Mouse (Mus musculus) MEL (cell line): ENCODE data around the gene Slamf7. TPM values are rescaled to one million over a fixed set of nuclear protein-coding genes. Genes with fewer than 3 reads are reported as not detected.
A peak's percentile ranks its signal among the peaks of the same experiment; 100 is the strongest.

ENCODE experiments used
- DNase-seq: peaks from one replicate; pipeline ENCODE4 v3.0.0; 2011; ENCODE audit warnings: low read depth, low spot score
- H3K27ac ChIP-seq: 2 replicates; pipeline ENCODE4 v1.5.1; 2012; ENCODE audit warnings: low read depth, mild to moderate bottlenecking, control low read depth, low read length, moderate library complexity; ENCODE audit not compliant: control insufficient read depth
- H3K27me3 ChIP-seq, 2 experiments: fragments of 150-350 bp in 1 of 2; sonication (generic) in 1 of 2; 2 replicates each; pipeline ENCODE4 v1.6.1; 2012; ENCODE audit warnings: low read length in 2 of 2, mild to moderate bottlenecking in 2 of 2, improper control_type of control experiment in 1 of 2, moderate library complexity in 1 of 2; ENCODE audit not compliant: insufficient read depth in 2 of 2, control insufficient read depth in 1 of 2
- H3K36me3 ChIP-seq, 2 experiments: 2 replicates each; pipeline ENCODE4 v1.6.1; 2012 to 2014; ENCODE audit warnings: low read length in 2 of 2, improper control_type of control experiment in 1 of 2, inconsistent platforms in 1 of 2, mild to moderate bottlenecking in 1 of 2; ENCODE audit not compliant: insufficient read depth in 2 of 2, control insufficient read depth in 1 of 2
- H3K4me1 ChIP-seq, 2 experiments: fragments of 150-350 bp in 1 of 2; sonication (generic) in 1 of 2; 2 replicates each; pipeline ENCODE4 v1.6.1; 2012; ENCODE audit warnings: low read length in 2 of 2, improper control_type of control experiment in 1 of 2, mild to moderate bottlenecking in 1 of 2; ENCODE audit not compliant: insufficient read depth in 2 of 2, control insufficient read depth in 1 of 2
- H3K4me3 ChIP-seq, 2 experiments: fragments of 150-350 bp in 1 of 2; sonication (generic) in 1 of 2; 2 replicates each; pipeline ENCODE4 v1.5.1; 2012; ENCODE audit warnings: low read depth in 2 of 2, low read length in 2 of 2, mild to moderate bottlenecking in 2 of 2, moderate library complexity in 2 of 2, control low read depth in 1 of 2, improper control_type of control experiment in 1 of 2; ENCODE audit not compliant: control insufficient read depth in 1 of 2, insufficient read depth in 1 of 2
- H3K79me2 ChIP-seq: 2 replicates; pipeline ENCODE4 v1.6.1; 2012; ENCODE audit warnings: mild to moderate bottlenecking, low read length, moderate library complexity; ENCODE audit not compliant: control insufficient read depth, poor library complexity, insufficient read depth
- H3K9ac ChIP-seq: 2 replicates; pipeline ENCODE4 v1.6.1; 2012; ENCODE audit warnings: low read depth, mild to moderate bottlenecking, control low read depth, low read length, moderate library complexity; ENCODE audit not compliant: control insufficient read depth, poor library complexity, severe bottlenecking
- H3K9me3 ChIP-seq: fragments of 150-350 bp; sonication (generic); replicated peaks from 2 replicates; pipeline ENCODE4 v1.6.1; 2012; ENCODE audit warnings: mild to moderate bottlenecking, low read length, improper control_type of control experiment, moderate library complexity; ENCODE audit not compliant: insufficient read depth
- CHD1 ChIP-seq: IDR thresholded peaks from 2 replicates; pipeline ENCODE4 v1.6.1; 2012; ENCODE audit warnings: low read depth, mild to moderate bottlenecking, inconsistent platforms, low read length, improper control_type of control experiment
- ETS1 ChIP-seq: IDR thresholded peaks from 2 replicates; pipeline ENCODE4 v1.6.1; 2012; ENCODE audit warnings: low read depth, mild to moderate bottlenecking, inconsistent platforms, low read length, improper control_type of control experiment, moderate library complexity
- GATA1 ChIP-seq: IDR thresholded peaks from 2 replicates; pipeline ENCODE4 v1.6.1; 2011; ENCODE audit warnings: low read depth, low read length, improper control_type of control experiment
- HCFC1 ChIP-seq: IDR thresholded peaks from 2 replicates; pipeline ENCODE4 v1.6.1; 2012; ENCODE audit warnings: low read depth, mild to moderate bottlenecking, inconsistent platforms, low read length, improper control_type of control experiment, moderate library complexity
- JUND ChIP-seq: IDR thresholded peaks from 2 replicates; pipeline ENCODE4 v1.6.1; 2011; ENCODE audit warnings: low read depth, mild to moderate bottlenecking, improper control_type of control experiment, low read length
- MAFK ChIP-seq: IDR thresholded peaks from 2 replicates; pipeline ENCODE4 v1.6.1; 2011; ENCODE audit warnings: low read depth, mild to moderate bottlenecking, low read length, improper control_type of control experiment, borderline replicate concordance
- MAX ChIP-seq: IDR thresholded peaks from 2 replicates; pipeline ENCODE4 v1.6.1; 2011; ENCODE audit warnings: low read length, improper control_type of control experiment
- MYB ChIP-seq: IDR thresholded peaks from 2 replicates; pipeline ENCODE4 v1.6.1; 2011; ENCODE audit warnings: mild to moderate bottlenecking, low read depth, low read length, improper control_type of control experiment
- MYC ChIP-seq: IDR thresholded peaks from 2 replicates; pipeline ENCODE4 v1.6.1; 2011; ENCODE audit warnings: low read depth, mild to moderate bottlenecking, low read length, improper control_type of control experiment, moderate library complexity
- NELFE ChIP-seq: IDR thresholded peaks from 2 replicates; pipeline ENCODE4 v1.6.1; 2011; ENCODE audit warnings: low read depth, low read length, improper control_type of control experiment
- NRF1 ChIP-seq: IDR thresholded peaks from 2 replicates; pipeline ENCODE4 v1.6.1; 2014; ENCODE audit warnings: low read depth, mild to moderate bottlenecking, inconsistent platforms, low read length, improper control_type of control experiment, moderate library complexity; ENCODE audit not compliant: poor library complexity, insufficient read depth, severe bottlenecking
- POLR2AphosphoS2 ChIP-seq: IDR thresholded peaks from 2 replicates; pipeline ENCODE4 v1.6.1; 2011; ENCODE audit warnings: low read length, improper control_type of control experiment
- SMC3 ChIP-seq: IDR thresholded peaks from 2 replicates; pipeline ENCODE4 v1.6.1; 2011; ENCODE audit warnings: low read depth, low read length, improper control_type of control experiment
- TCF12 ChIP-seq: IDR thresholded peaks from 2 replicates; pipeline ENCODE4 v1.6.1; 2014; ENCODE audit warnings: low read depth, mild to moderate bottlenecking, inconsistent platforms, low read length, improper control_type of control experiment, moderate library complexity
- UBTF ChIP-seq: IDR thresholded peaks from 2 replicates; pipeline ENCODE4 v1.6.1; 2012; ENCODE audit warnings: low read depth, mild to moderate bottlenecking, inconsistent platforms, low read length, improper control_type of control experiment, moderate library complexity, borderline replicate concordance; ENCODE audit not compliant: insufficient read depth
- USF1 ChIP-seq: IDR thresholded peaks from 2 replicates; pipeline ENCODE4 v1.6.1; 2014; ENCODE audit warnings: low read depth, mild to moderate bottlenecking, inconsistent platforms, low read length, improper control_type of control experiment, moderate library complexity
- USF2 ChIP-seq, 2 experiments: IDR thresholded peaks; 2 replicates each; pipeline ENCODE4 v1.6.1; 2011 to 2012; ENCODE audit warnings: improper control_type of control experiment in 2 of 2, low read length in 2 of 2, borderline replicate concordance in 1 of 2, inconsistent platforms in 1 of 2, low read depth in 1 of 2, mild to moderate bottlenecking in 1 of 2; ENCODE audit not compliant: insufficient read depth in 1 of 2
- ZC3H11A ChIP-seq: IDR thresholded peaks from 2 replicates; pipeline ENCODE4 v1.6.1; 2012; ENCODE audit warnings: low read depth, mild to moderate bottlenecking, inconsistent platforms, low read length, improper control_type of control experiment
- ZKSCAN1 ChIP-seq: IDR thresholded peaks from 2 replicates; pipeline ENCODE4 v1.6.1; 2012; ENCODE audit warnings: low read depth, mild to moderate bottlenecking, inconsistent platforms, low read length, improper control_type of control experiment, moderate library complexity
- ZMIZ1 ChIP-seq: IDR thresholded peaks from 2 replicates; pipeline ENCODE4 v1.6.1; 2012; ENCODE audit warnings: low read depth, mild to moderate bottlenecking, inconsistent platforms, low read length, improper control_type of control experiment, moderate library complexity
- ZNF384 ChIP-seq: IDR thresholded peaks from 2 replicates; pipeline ENCODE4 v1.6.1; 2012; ENCODE audit warnings: low read depth, mild to moderate bottlenecking, inconsistent platforms, low read length, improper control_type of control experiment
- polyA plus RNA-seq, 2 experiments: library from polyadenylated mRNA; stranded (reverse) in 1 of 2; unstranded in 1 of 2; fragments of >175 nt in 1 of 2; fragments of >200 nt in 1 of 2; gene quantifications; 2 replicates each; pipeline versions ENCODE4 v1.2.1 to v1.2.4; 2012; ENCODE audit warnings: low replicate concordance in 2 of 2, low read depth in 1 of 2; ENCODE audit not compliant: insufficient read length in 2 of 2, insufficient read depth in 1 of 2, missing spikeins in 1 of 2
- total RNA-seq: library from RNA; depleted of rRNA; stranded (reverse); fragments of 300-350 nt; gene quantifications from 2 replicates; pipeline ENCODE4 v1.2.3, GENCODE M21; 2012

Slamf7 gene
- total and polyA plus RNA-seq, 3 experiments = not detected

DNA sequence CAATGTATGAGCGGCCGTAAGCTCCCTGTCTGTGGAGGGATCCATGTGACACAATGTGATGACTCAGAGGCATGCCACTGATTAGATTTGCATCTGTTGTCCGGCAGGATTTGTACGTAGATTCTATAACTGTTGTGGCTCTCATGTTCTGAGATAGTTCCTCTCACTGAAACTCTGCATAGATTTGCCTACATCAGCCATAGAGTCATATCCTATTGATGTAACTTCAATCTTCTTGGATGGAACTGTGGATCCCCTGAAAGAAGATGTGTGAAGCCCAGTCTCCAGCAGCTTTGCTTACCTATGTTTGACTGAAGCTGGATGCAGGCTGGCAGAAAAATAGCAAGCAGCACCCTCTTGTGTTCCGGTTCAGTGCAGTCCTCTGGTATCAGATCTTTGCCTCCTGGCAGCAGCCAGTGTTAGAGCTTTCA is 5.7 kb upstream of the Slamf7 start (continued):
- TF ChIP-seq NELFE = no peak
- 0 out of 2 replicates have a peak, but pooled peaks have one; percentile 30 for TF ChIP-seq MAX
- peak; percentile 68 for TF ChIP-seq ETS1
- no peak for TF ChIP-seq ZMIZ1
- no peak for TF ChIP-seq NRF1
- TF ChIP-seq MYC = no peak
- no peak for TF ChIP-seq HCFC1
- TF ChIP-seq ZC3H11A = no peak
- no peak; the same call in 1 of the 2 replicates for TF ChIP-seq SMC3
- TF ChIP-seq GATA1 = peak; percentile 71
- peak; percentile 48 for TF ChIP-seq USF1
- peak; percentile 65; the same call in 1 of the 2 replicates for TF ChIP-seq JUND
- TF ChIP-seq ZNF384 = no peak
- TF ChIP-seq USF2 (IDR thresholded peaks at IDR 0.05; ENCODE audit: borderline replicate concordance in 1 of 2, insufficient read depth in 1 of 2, low read depth in 1 of 2, low read length in 2 of 2) = no peak
- TF ChIP-seq POLR2AphosphoS2 = no peak
- TF ChIP-seq UBTF = no peak

DNA sequence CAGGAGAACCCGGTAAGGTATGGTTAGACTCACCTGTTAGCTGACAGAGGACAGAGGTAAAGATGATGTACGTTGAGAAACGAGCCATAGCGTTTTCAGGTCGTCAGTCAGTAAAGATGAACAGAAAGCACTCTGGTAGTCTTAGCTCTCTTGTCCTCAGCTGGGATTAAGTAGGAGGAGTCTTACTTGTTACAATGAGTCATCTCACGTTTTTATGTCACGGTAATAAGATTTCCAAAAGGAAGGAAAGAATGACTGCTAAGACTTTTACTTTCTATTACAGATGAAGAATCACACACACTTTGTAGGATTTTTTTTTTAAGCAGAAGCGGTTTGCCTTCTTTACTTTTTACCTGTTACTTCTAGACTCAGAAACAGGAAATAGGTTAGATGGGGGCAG is 4.0 kb downstream of the Slamf7 start:
- H3K27ac ChIP-seq = no peak overlapping the region
- TF ChIP-seq USF2 (IDR thresholded peaks at IDR 0.05; ENCODE audit: borderline replicate concordance in 1 of 2, insufficient read depth in 1 of 2, low read depth in 1 of 2, low read length in 2 of 2) (no peak), GATA1 (no peak), CHD1 (no peak), MYC (no peak), NELFE (no peak), ETS1 (no peak), ZKSCAN1 (no peak), MAFK (no peak), TCF12 (no peak), MYB (no peak)
- TF ChIP-seq, all 39 proteins: peak for 0
- Histone ChIP-seq H3K36me3 (peaks cover 0 to 4% of the 10 kb centered on the region in 2 experiments; a peak in 2 of 4 replicates), H3K4me3 (no peak overlapping the region), H3K9ac (no peak overlapping the region), H3K27me3 (no peaks in the 10 kb centered on the region), H3K9me3 (no peaks in the 10 kb centered on the region), H3K79me2 (no peaks in the 10 kb centered on the region), H3K4me1 (peaks cover 4% of the 10 kb centered on the region in 2 experiments; a peak in 3 of 4 replicates)
- DNase-seq = no peak
